Mouse (Mus musculus) heart, embryonic 14.5 days (tissue): ENCODE measurements around the gene Rhbdl3. TPM values are rescaled to one million over a fixed set of nuclear protein-coding genes. Genes with fewer than 3 reads are reported as not detected.

ENCODE experiments used
- ATAC-seq: fragments of 200-750 bp; cut with Nextera tagmentation; 2 replicates; pipeline ENCODE4 v1.8.0; 2017; ENCODE audit warnings: low read depth, moderate TSS enrichment; ENCODE audit not compliant: insufficient number of reproducible peaks, insufficient read depth, low FRiP score
- H3K27ac ChIP-seq, 2 experiments: fragments of 200-500 bp in 1 of 2; fragments of 300-500 bp in 1 of 2; sonication (generic) in 1 of 2; replicated peaks in 1 of 2; 2 replicates each; pipeline ENCODE4 v1.5.1; 2012 to 2014; ENCODE audit warnings: low read depth in 2 of 2, low read length in 2 of 2, control low read depth in 1 of 2, mild to moderate bottlenecking in 1 of 2, mixed read lengths in 1 of 2; ENCODE audit not compliant: control insufficient read depth in 1 of 2, insufficient read depth in 1 of 2
- H3K27me3 ChIP-seq: fragments of 300-500 bp; sonication (generic); 2 replicates; pipeline ENCODE4 v1.6.1; 2014; ENCODE audit warnings: mild to moderate bottlenecking, low read length, control low read depth; ENCODE audit not compliant: control insufficient read depth, insufficient read depth
- H3K36me3 ChIP-seq: fragments of 300-500 bp; sonication (generic); 2 replicates; pipeline ENCODE4 v1.6.1; 2014; ENCODE audit warnings: mild to moderate bottlenecking, control low read depth, low read length, mixed read lengths; ENCODE audit not compliant: control insufficient read depth, insufficient read depth
- H3K4me1 ChIP-seq, 2 experiments: fragments of 200-500 bp in 1 of 2; fragments of 300-500 bp in 1 of 2; sonication (generic) in 1 of 2; 2 replicates each; pipeline ENCODE4 v1.6.1; 2012 to 2014; ENCODE audit warnings: low read length in 2 of 2, control low read depth in 1 of 2, mixed read lengths in 1 of 2; ENCODE audit not compliant: control insufficient read depth in 2 of 2, insufficient read depth in 2 of 2
- H3K4me2 ChIP-seq: fragments of 300-500 bp; sonication (generic); 2 replicates; pipeline ENCODE4 v1.6.1; 2014; ENCODE audit warnings: mild to moderate bottlenecking, low read length
- H3K4me3 ChIP-seq, 2 experiments: fragments of 200-500 bp in 1 of 2; fragments of 300-500 bp in 1 of 2; sonication (generic) in 1 of 2; 2 replicates each; pipeline ENCODE4 v1.5.1; 2012 to 2014; ENCODE audit warnings: low read length in 2 of 2, mild to moderate bottlenecking in 2 of 2, control low read depth in 1 of 2, low read depth in 1 of 2, moderate library complexity in 1 of 2; ENCODE audit not compliant: control insufficient read depth in 1 of 2, insufficient read depth in 1 of 2
- H3K9ac ChIP-seq: fragments of 300-500 bp; sonication (generic); 2 replicates; pipeline ENCODE4 v1.6.1; 2014; ENCODE audit warnings: mild to moderate bottlenecking, low read length
- H3K9me3 ChIP-seq: fragments of 300-500 bp; sonication (generic); 2 replicates; pipeline ENCODE4 v1.6.1; 2016; ENCODE audit warnings: low read length, control low read depth; ENCODE audit not compliant: control insufficient read depth
- WGBS: fragments of 180-500 bp; shearing (Covaris S2); extraction: QIAGEN DNeasy Blood & Tissue Kit; methylation state at CpG from one replicate; pipeline ENCODE4 v1.1.7; 2014; 5-methylcytosine and 5-hydroxymethylcytosine counted together
- polyA plus RNA-seq: library from polyadenylated mRNA; unstranded; fragments of >200 nt; fragmentation: Nextera tagmentation; extraction: Ambion mirVana; gene quantifications from 2 replicates; pipeline ENCODE4 v1.2.1, GENCODE M21; 2014

Gene Rhbdl3
- polyA plus RNA-seq, 1 experiment from 2014 or later = 1.7 TPM

GRCm38 (mm10) chr11:80384461-80384860, 83.7 kb downstream of the Rhbdl3 start:
- H3K4me2 ChIP-seq = peak overlapping the region; percentile 85
- peaks cover 0 to 30% of the 10 kb centered on the region in 2 experiments; a peak in 3 of 4 replicates for H3K4me1 ChIP-seq
- H3K4me3 ChIP-seq = peak overlapping the region; percentile 61 to 97
- ATAC-seq = no peak
- no peaks in the 10 kb centered on the region for H3K27me3 ChIP-seq
- peaks cover 41% of the 10 kb centered on the region for H3K36me3 ChIP-seq
- no peaks in the 10 kb centered on the region for H3K9me3 ChIP-seq
- peak overlapping the region; percentile 100 for H3K9ac ChIP-seq
- H3K27ac ChIP-seq = no peak overlapping the region; a peak in 1 of 4 replicates

- ATAC-seq = no peak
- Histone ChIP-seq H3K4me3 (peak overlapping the region; percentile 61 to 97), H3K9ac (peak overlapping the region; percentile 100), H3K9me3 (no peaks in the 10 kb centered on the region), H3K4me1 (peaks cover 0 to 30% of the 10 kb centered on the region in 2 experiments; a peak in 3 of 4 replicates), H3K4me2 (peak overlapping the region; percentile 85), H3K27me3 (no peaks in the 10 kb centered on the region), H3K36me3 (peaks cover 47% of the 10 kb centered on the region), H3K27ac (no peak overlapping the region)
- 52% methylated on average over 4 of the region's 4 CpGs for WGBS
Observed at GRCm38 (mm10) chr11:80385055-80385454, 84.3 kb downstream of the Rhbdl3 start.

- Histone ChIP-seq H3K9ac (peak overlapping the region; percentile 21; the same call in 1 of the 2 replicates), H3K36me3 (peaks cover 63% of the 10 kb centered on the region), H3K27me3 (no peaks in the 10 kb centered on the region), H3K4me3 (peak overlapping the region in 1 of 2 experiments; percentile 97; a peak in 1 of 4 replicates), H3K9me3 (no peaks in the 10 kb centered on the region), H3K4me1 (peaks cover 0 to 30% of the 10 kb centered on the region in 2 experiments; a peak in 3 of 4 replicates), H3K27ac (no peak overlapping the region), H3K4me2 (peak overlapping the region; percentile 85)
- ATAC-seq = no peak
- WGBS = 27% methylated on average over 2 of the region's 2 CpGs
Observed at GRCm38 (mm10) chr11:80386790-80387189, 86.1 kb downstream of the Rhbdl3 start.

GRCm38 (mm10) chr11:80389885-80390284, 89.2 kb downstream of the Rhbdl3 start:
- no peak for ATAC-seq
- no peak overlapping the region for H3K4me3 ChIP-seq
- no peaks in the 10 kb centered on the region for H3K27me3 ChIP-seq
- peaks cover 88% of the 10 kb centered on the region for H3K36me3 ChIP-seq
- H3K4me2 ChIP-seq = no peak overlapping the region
- H3K9me3 ChIP-seq = no peaks in the 10 kb centered on the region
- 73% methylated on average over 1 of the region's 1 CpGs for WGBS
- H3K27ac ChIP-seq = no peak overlapping the region
- no peak overlapping the region for H3K9ac ChIP-seq
- H3K4me1 ChIP-seq = peaks cover 0 to 19% of the 10 kb centered on the region in 2 experiments; a peak in 2 of 4 replicates

- WGBS = 91% methylated on average over 2 of the region's 2 CpGs
- Histone ChIP-seq H3K4me3 (no peak overlapping the region), H3K27me3 (no peaks in the 10 kb centered on the region), H3K9me3 (no peaks in the 10 kb centered on the region), H3K4me2 (no peak overlapping the region), H3K9ac (no peak overlapping the region), H3K36me3 (peaks cover 93% of the 10 kb centered on the region), H3K27ac (no peak overlapping the region), H3K4me1 (peaks cover 0 to 3% of the 10 kb centered on the region in 2 experiments; a peak in 1 of 4 replicates)
- ATAC-seq = no peak
Observed at GRCm38 (mm10) chr11:80391407-80392120, 90.9 kb downstream of the Rhbdl3 start.

GRCm38 (mm10) chr11:80395930-80396329, 95.2 kb downstream of the Rhbdl3 start:
- H3K27ac ChIP-seq = no peak overlapping the region
- H3K4me3 ChIP-seq = no peak overlapping the region
- peaks cover 92% of the 10 kb centered on the region for H3K36me3 ChIP-seq
- no peaks in the 10 kb centered on the region for H3K4me1 ChIP-seq
- no peak overlapping the region for H3K9ac ChIP-seq
- H3K4me2 ChIP-seq = no peak overlapping the region
- no peaks in the 10 kb centered on the region for H3K9me3 ChIP-seq
- no peaks in the 10 kb centered on the region for H3K27me3 ChIP-seq
- no peak for ATAC-seq
- WGBS = 95% methylated on average over 3 of the region's 3 CpGs

- ATAC-seq = no peak
- Histone ChIP-seq H3K27me3 (no peaks in the 10 kb centered on the region), H3K9ac (no peak overlapping the region), H3K9me3 (no peaks in the 10 kb centered on the region), H3K4me2 (no peak overlapping the region), H3K4me1 (no peaks in the 10 kb centered on the region), H3K27ac (no peak overlapping the region), H3K4me3 (no peak overlapping the region), H3K36me3 (peaks cover 91% of the 10 kb centered on the region)
- WGBS = 89% methylated on average over 4 of the region's 4 CpGs
Observed at GRCm38 (mm10) chr11:80396617-80397016, 95.9 kb downstream of the Rhbdl3 start.
